Mouse (Mus musculus) right cerebral cortex, postnatal 4 days (tissue): Measurements from ENCODE around the gene Olfr1104.

Source experiments
- DNase-seq: peaks from one replicate; pipeline ENCODE4 v3.0.0-alpha.2; 2022

The Olfr1104 gene

GRCm38 (mm10) chr2:87026980-87027379 is at the start of gene Olfr1104:
Gene Olfr1104, minus strand, starts transcription at chr2:87027080.
- DNase-seq, result no peak

DNA sequence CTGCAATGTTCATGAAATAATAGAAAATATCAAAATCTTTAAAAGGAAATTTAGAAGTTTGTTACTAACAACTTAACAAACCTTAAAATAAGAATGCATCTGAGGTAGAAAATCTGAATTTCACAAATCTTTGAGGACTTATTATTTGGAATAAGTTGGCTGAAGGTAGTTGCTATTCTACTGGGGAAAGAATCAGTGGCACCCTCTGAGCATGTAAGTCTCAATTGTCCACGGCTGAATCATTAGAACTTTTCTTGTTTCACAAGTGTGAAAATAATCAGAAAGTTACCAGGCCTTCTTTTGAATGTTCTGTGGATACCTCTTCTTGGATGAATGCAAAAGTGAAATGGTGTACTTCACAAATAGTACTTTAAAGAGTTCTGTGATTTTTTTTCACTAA is 48.8 kb upstream of the Olfr1104 start, which contains the start of gene Olfr1107:
Olfr1107 (minus strand) TSS at position 101 of the 400 bp plus-strand sequence.
- no peak for DNase-seq

DNA sequence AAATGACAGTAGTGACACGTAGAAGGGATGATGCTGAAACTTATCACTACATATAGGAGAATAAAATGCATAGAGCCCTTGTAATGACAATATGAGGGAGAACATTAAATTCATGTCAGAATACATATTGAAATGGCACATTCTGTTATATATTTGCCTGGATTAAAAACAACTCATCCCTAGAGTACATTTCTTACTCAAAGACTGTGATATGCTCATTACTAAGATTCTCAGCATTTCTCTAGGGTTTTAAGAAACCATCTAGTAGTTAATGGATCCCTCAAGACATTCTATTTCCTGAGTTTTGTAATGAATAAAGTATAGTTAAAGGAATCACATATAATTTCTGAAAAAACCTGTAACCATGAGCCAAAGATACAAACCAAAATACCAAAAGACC is 25.3 kb upstream of the Olfr1104 start, which contains the start of gene Olfr1106:
Olfr1106 (minus strand) TSS at position 101 of the 400 bp plus-strand sequence.
- no peak for DNase-seq

DNA sequence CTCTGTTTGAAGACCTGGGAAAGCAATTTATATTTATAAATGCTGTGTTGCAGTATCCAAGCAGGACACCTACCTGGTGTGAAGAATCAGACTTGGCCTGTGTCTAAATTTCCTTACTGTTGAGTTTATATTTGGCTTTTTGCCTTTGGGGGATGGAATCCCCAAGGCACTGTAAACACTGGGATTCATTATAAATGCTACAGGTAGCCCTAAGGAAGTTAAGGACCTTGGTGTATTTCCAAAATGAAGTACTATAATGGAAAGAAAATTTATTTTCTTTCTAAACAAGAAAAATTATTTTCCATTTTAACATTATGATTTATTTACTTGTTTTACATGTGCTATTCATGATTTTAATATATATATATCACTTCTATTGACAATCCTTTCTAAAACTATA is 9.6 kb upstream of the Olfr1104 start, which contains the start of gene Olfr1105:
Olfr1105 (minus strand) TSS at position 101 of the 400 bp plus-strand sequence.
- no peak for DNase-seq

DNA sequence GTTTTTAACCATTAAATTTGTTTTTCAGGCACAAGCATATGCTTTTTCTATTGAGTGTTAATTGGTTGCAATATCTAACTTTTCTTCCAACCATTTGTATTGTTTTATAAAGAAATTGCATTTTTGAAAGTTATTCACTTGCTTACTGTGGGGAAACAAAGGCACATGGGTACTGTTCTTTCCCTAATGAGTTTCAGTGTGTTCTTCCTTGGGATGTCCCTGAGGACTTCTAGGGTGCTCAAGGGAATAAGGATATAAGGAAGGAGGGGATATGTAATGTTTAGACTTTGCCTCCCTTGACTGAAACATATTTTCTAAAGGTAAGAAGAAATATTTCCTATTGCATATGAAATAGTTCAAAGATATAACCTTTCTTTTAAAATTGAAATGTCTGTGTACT is 28.8 kb downstream of the Olfr1104 start, which contains the start of gene Olfr1102:
Olfr1102 (plus strand) TSS at position 301 of the 400 bp plus-strand sequence.
- DNase-seq, result no peak

DNA sequence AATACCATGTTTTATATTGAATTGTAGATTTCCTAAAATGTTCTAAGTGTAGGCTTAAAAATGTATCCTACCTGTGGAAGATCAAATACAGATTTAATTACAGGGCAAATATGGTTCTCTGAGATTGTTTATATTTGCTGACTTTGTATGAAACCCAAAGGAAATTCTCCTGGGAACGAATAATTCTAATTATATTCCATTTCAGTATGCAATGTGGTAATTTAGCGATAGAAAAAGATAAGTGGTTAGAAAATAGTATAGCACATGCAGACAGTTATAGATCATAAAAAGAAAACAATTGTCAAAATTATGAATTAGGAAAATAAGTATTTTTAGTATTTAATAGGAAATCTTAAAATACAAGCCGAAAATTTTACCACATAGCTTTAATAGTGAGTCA is 35.8 kb downstream of the Olfr1104 start, which contains the start of gene Olfr1101:
Olfr1101 (minus strand) TSS at position 101 of the 400 bp plus-strand sequence.
- no peak for DNase-seq

DNA sequence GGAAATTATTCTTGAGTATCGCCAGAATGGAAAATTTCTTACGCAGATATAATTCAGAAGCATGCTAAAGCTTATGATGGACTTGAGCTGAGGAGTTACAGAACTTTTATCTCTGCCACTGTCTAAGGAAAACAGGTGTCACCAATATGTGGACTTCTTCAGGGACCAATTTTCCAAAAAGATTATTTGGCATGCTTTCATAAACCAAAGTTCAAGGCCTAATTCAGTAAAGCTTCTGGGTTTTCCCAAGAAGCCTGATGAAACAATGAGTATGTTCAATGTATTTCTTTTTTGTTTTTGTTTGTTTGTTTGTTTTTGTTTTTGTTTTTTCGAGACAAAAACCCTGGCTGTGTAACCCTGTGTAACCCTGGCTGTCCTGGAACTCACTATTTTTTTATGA is 47.0 kb downstream of the Olfr1104 start, which contains the start of gene Olfr1100:
Olfr1100 (minus strand) TSS at position 101 of the 400 bp plus-strand sequence.
- no peak for DNase-seq
